Mouse (Mus musculus): ENCODE data around the gene Erich6.
"Not testable (repeated sequence)": the region's sequence is repeated elsewhere in the genome, so short reads cannot be mapped to it uniquely, and the experiment has no call there.

The Erich6 gene

DNA sequence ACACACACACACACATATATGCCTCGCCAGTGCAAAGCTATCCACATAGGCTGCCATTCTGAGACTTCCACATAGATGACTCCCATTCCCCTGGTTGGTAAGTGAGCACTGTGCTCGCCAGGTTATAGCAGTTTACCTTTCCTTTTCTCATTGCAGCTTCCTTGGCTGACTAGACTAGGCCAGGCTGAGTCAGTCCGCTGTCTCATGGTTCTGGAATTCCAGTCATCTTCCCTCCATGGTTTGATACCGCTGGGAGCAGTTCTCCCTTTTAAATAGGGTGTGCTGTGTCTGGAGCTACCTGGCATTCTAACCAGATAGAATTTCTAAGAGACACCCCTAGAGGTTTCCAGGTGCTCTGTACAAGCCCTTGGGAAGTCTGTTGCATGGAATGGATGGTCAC is 9.2 kb upstream of the Erich6 start:
- DNase-seq (ENCODE audit: low read depth, low spot score): no peak

- no peak for DNase-seq (ENCODE audit: low read depth, low spot score)
Observed at GRCm38 (mm10) chr3:58631693-58632092, 5.3 kb downstream of the Erich6 start.

DNA sequence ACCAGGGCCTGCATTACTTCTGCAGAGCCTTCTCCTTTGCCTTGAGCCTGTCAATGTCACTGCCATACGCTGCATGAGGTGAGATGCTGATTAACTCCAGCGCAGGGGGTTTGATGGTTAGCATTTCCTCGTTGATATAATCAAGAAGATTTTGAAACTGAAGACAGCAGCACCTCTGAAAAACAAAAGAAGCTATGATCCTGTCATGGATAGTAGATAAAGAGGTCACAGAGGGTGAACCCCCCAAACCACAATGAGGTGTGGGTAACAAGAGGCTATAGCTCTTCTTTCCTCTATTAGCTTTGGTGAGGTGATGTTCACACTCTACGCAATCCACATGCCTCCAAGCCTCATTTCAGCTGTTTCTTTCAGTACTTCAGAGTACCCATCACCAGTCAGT is 12.0 kb downstream of the Erich6 start:
- no peak for DNase-seq (ENCODE audit: low read depth, low spot score)

- DNase-seq (ENCODE audit: low read depth, low spot score): peak; percentile 12
Observed at GRCm38 (mm10) chr3:58622665-58623394, 14.2 kb downstream of the Erich6 start.

DNA sequence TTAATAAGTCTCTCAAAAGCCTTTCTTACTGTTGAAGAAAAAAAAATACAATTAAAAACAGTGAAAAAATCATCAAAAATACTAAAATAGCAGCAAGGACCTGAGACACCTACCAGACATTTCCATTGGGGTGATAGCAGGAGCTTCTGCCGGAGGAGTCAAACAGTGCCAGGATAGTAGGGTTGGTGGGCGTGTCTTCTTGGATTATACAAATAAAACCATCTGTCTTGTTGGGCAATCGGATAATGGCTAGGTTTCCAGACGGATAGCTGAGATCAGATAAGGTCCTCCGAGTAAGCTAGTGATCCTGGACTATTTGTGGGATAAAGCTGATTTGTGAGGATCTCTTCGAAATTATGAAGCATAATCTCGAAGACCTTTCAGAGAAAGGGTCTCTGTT is 15.9 kb downstream of the Erich6 start:
- DNase-seq (ENCODE audit: low read depth, low spot score): no peak

DNA sequence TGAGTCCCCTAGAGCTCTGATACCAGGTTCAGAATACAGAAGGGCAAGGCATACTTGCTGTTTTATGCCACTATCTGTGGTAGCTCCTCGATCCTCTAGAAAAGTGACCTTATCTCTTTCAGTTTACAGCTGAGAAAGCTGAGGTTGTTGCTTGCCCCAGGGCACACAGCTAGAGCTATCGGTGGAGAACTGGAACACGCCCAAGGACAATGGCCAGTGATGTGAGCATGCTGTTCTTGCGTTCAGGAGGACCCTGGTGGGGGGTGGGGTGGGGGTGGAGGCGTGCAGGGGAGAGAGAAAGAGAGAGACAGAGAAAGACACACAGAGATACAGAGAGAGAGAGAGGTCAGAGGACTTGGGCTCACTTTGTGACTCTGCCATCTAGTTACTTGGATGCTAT is 27.0 kb downstream of the Erich6 start:
- no peak for DNase-seq (ENCODE audit: low read depth, low spot score)

DNA sequence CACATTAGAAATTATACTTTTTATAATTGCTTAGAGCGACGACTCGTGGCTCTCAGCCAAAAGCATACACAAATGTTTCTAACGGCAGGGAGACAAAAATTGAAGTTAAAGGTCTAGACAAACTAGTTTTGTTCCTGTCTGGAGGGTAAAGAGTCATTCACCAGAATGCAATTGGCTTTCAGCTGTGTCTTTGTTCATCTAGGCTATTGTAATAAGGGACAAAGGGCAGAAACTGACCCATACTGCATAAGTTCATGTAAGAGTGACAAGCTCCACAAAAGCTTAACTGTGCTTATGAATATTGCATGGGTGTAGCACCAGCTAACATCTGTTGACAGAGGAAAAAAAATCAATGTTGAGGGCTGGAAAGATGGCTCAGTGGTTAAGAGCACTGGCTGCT is 28.5 kb downstream of the Erich6 start:
- no peak for DNase-seq (ENCODE audit: low read depth, low spot score)

GRCm38 (mm10) chr3:58593623-58594022 is 43.4 kb downstream of the Erich6 start:
- no peak for DNase-seq (ENCODE audit: low read depth, low spot score)

DNA sequence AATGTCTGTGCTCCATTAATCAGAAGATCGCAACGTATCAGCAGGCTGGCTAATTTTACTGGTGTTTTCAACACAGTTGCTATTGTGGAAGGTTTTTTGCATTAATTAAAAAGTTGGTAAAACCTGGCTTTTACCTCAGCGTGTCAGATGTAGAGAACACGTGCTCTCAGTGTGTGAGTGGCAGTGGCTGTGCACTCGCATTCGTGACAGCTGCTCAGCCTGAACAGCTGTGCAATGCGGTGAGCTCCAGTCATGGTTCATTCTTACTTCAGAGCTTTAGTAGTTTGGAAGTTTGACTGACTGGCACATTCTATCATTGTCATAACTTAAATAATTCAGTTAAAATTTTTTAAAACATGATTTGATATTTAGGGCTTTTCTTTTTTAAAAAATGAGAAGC is 44.3 kb downstream of the Erich6 start:
- not testable (repeated sequence) for DNase-seq (ENCODE audit: low read depth, low spot score)

DNA sequence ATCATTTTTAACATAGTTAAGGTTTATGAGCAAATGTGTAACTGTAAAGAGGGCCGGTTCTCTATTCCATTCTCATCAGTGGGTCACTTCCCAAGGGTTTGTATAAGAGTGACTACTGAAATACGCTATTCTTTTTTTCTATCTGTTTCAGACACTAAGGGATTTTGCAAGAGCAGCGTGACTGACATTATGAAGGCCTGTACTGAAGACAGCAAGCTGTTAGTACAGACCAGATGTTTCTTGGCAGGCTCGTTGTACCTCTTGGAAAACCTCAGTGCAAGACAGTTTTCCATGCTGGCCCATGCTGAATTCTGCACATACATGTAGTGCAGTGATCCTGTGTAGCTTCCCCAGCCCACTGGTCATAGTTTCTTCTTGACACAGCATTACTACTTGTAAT is 46.5 kb downstream of the Erich6 start:
- not testable (repeated sequence) for DNase-seq (ENCODE audit: low read depth, low spot score)

GRCm38 (mm10) chr3:58582788-58583426 is 54.1 kb downstream of the Erich6 start:
- DNase-seq (ENCODE audit: low read depth, low spot score): peak; percentile 48

GRCm38 (mm10) chr3:58582297-58582696 is 54.7 kb downstream of the Erich6 start:
- DNase-seq (ENCODE audit: low read depth, low spot score): peak; percentile 7

DNA sequence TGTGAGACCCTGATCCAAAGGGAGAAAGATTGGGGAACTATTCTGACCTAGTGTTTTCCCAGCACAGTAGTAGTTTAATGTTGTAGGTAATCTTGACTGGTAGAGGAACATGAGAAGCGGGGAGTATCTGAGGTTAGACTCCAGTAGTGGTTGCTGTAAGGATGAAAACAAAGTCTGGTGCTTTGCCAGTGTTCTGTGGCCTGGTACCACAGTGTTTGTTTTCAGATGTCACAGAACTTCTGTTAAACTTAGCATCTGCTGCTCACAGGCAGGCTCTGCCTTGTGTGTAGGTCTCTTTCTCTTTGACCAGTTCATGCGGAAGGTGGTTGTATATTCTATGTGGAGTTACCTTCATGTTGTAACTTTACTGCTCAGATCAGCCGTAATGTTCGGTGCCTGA is 55.5 kb downstream of the Erich6 start:
- DNase-seq (ENCODE audit: low read depth, low spot score): peak; percentile 17

DNA sequence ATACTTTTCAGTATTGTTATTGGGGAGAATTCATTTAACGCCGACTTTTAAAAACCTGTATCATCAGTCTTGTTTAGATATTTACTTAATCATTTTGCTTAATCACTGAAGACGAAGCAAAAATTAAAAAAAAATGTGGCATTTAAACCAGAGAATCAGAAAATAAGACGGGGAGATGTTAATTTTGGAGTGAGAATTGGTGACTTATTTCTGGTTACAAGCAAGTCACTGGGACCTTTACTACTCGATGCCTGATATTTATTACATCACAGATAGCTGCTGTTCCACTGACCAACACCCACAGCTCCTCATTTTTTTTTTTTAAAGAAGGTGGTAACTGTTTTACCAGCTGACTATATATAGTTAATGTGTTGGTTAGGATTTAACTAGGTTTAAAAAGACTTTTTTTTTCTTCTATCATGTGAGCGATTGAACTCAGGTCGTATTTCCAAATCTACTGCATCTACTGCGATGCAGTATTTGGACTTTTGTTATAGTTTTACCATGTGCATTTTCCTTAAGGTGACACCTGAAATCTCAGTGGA is 59.4 kb downstream of the Erich6 start:
- DNase-seq (ENCODE audit: low read depth, low spot score): no peak

GRCm38 (mm10) chr3:58577067-58577503 is 59.9 kb downstream of the Erich6 start:
- DNase-seq (ENCODE audit: low read depth, low spot score): no peak

DNA sequence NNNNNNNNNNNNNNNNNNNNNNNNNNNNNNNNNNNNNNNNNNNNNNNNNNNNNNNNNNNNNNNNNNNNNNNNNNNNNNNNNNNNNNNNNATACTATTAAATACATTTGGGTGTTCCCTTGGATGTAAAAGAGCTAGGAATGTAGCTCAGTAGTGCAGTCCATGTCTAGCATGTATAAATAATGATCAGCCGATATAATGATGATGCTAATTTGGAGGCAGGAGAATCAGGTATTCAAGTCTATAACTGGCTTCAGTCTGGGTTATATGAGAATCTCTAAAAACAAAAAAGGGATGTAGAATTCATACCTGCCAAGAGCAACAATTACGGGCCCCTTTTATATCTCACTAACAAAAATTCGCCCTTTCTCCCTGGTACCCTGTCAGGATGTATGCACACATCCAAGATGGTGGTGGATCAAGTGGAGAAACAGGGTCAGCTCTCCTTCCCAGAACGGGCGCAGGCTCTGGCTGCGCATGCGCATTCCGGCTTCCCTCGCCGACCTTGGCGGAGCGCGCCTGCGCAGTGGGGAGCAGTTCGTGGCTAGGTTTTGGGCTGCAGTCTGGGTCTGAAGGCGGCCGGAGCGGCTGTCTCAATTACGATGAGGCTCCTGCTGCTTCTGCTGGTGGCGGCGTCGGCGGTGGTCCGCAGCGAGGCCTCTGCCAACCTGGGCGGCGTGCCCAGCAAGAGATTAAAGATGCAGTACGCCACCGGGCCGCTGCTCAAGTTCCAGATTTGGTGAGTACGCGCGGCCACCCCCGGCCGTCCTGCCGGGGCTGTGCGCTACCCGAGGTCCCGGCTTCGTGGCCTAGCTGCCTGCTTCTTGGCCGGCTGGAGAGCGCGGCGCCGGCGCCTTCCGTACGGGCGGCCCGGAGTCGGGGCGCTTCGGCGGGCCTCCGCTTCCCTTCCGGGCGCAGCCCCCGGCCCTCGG is 60.6 kb downstream of the Erich6 start, which contains the start of gene Selenot:
Selenot (plus strand) TSS at position 500 of the 930 bp plus-strand sequence.
- peak; percentile 97 for DNase-seq (ENCODE audit: low read depth, low spot score)

DNA sequence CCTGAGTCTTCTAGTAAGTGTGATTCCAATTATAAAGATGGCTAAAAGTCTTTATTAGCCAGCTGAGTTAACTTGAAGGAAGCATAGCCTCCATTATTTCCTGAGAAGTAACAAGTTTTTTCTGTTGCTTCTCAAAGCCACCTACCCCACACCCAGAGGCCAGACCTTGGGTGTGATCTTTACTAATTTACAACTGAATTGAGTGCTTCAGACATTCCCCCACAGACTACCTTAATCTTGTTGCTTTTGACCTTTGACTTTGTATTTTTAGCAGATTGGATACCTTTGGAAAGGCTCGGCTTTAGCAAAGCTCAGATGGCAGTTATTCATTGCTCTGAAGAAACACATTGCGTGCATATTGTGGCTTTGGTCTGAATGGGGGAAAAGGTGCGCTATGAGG is 66.2 kb downstream of the Erich6 start:
- no peak for DNase-seq (ENCODE audit: low read depth, low spot score)
